Mouse (Mus musculus): ENCODE measurements around the gene Cib4.
A peak's percentile ranks its signal among the peaks of the same experiment; 100 is the strongest.

Gene Cib4

DNA sequence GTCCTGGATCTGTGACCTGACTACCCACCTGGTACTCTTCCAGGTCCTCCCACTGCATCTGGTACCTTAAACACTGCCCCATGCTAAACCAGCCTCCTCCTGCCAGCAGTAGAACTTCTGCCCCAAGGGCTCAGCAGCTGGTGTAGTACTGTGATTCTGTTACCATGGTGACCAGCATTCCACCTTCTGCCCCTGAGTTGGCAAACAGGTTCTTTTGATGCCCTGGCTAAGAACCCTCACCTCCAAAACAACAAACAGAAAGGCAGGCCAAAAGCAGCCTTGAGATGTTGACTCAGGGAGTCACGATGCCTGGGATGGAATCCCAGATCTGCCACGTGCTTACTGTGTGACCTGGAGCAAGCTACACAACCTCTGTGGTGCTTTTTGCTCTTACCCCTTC lies at the start of gene Cib4:
Cib4 (minus strand) TSS at position 139 of the 400 bp plus-strand sequence.
- DNase-seq (ENCODE audit: low spot score), result no peak

DNA sequence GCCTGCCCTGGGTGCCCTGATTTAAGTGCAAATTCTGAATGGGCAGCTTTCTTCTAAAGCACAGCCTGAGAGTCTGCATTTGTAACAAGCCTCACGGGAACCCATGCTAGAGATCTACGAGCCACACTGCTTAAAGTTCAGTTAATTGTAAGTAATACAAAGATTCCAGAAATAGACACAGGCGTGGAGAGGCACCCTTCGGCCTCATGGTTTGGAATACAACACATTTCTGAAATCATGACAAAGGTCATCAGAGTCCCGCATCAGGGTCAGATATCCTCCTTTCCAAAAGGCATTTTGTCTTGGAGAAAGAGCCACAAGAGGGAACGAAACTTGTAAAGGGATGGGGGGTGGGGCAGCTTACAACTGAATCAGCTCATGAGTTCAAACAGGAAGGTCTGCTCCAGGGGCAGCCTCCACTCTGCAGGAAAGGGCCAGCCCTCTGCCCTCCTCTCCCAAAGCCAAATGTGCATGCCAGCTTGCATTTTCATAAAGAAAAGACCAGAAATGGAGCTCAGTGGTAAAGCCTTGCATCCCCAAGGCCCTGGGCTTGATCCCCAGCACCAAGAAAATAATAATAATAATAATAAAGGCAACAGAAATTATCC lies 49.4 kb upstream of the Cib4 start:
- no peak for DNase-seq (ENCODE audit: low spot score)

DNA sequence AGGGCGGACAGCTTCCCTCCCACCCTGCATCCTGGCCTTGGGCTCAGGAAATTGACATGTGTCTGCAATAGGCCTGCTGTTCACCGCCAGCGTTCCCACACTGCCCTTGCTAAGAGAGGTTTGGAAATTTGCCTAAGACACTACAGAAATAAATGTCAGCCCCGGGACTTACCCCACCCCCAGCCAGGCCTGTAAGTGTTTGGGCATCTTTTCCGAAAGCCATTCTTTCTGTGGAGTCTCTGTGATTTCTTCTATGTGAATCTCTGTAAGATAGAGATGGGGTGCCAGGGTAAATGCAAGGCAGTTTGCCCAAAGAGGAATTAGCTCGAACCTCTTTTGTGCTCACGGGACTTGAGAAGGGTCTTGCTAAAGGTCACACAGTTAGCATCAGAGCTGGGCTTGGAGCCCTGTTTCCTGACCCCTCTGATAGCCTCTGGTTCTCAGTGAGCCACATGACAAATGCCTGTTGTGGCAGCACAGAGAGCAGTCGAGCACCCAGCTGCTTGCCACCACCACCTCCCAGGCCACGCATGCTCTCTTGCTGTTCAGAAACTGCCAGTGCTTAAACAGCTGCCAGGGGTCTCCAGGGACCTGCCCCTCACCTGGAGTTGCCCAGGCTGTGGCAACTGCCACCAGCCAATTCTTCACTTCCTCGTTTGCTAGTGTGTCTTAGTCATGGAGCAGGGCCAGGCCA lies 48.3 kb upstream of the Cib4 start:
- DNase-seq (ENCODE audit: low spot score), result no peak

DNA sequence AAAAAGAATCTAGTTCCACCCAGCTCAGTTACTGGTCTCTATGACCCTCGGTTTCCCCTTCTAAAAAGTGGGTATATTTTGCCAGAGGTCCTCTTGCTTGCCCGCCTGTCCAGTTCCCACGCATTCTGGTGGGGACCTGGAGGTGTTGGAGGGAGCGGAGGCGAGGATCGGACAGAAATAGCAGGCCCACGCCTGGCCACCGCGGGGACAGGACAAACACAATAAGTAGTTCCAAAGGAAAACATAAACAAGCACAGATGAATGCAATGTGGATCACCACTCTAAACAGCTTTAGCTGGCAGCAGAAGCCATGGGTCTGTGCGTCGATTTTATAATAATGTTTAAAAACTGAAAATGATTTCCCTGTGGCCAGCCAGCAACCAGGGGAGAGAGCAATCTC lies 47.7 kb upstream of the Cib4 start:
- DNase-seq (ENCODE audit: low spot score), result no peak

DNA sequence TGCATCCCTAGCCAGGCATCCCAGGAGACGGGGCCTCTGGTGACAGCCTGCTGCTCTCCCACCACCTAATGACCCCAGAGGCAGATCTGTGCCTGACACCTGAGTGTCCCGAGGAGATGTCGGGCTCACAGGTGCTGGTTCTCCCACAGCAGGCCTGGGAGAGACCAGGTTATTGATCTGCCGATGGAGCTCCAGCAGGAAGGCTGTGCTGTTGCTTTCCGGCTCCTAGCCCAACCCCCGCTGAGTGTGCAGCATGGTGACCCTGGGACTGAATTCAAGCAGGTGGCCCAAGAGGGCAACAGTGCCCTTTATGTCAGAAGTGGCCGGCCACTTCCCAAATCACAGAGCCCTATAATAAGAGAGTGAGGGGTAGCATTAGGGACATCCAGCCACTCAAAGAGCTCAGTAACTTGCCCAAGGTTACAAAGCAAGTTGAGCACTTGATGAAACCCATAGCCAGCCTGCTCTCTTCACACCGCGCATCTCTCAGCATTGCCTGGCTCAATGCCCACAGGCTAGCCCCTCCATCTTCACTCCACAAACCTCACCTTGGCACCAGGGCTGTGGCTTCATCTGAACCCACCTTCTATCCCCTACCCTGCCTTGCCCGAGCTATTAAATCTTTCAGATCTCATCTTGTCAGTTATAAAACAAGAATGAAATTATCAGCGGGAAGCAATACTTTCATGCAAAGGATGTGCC lies 46.8 kb upstream of the Cib4 start:
- no peak for DNase-seq (ENCODE audit: low spot score)

DNA sequence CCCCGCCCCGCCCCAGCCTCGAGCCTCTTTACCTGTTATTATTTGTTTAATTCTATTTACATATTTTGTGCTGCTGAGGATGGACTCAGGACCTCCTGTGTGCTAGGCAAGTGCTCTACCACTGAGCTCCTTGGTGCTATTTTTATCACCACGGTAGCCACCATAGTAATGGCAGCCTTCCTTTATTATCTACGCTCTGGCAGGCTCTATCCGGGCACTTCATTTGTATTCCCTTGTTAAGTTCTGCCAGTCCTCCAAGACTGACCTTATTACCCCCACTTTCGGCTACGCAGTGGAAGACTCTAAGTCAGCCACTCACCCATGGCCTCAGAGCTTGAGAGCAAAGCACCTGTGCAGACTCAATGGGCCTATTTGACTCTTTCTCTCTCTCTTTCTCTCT lies 46.1 kb upstream of the Cib4 start:
- no peak for DNase-seq (ENCODE audit: low spot score)

DNA sequence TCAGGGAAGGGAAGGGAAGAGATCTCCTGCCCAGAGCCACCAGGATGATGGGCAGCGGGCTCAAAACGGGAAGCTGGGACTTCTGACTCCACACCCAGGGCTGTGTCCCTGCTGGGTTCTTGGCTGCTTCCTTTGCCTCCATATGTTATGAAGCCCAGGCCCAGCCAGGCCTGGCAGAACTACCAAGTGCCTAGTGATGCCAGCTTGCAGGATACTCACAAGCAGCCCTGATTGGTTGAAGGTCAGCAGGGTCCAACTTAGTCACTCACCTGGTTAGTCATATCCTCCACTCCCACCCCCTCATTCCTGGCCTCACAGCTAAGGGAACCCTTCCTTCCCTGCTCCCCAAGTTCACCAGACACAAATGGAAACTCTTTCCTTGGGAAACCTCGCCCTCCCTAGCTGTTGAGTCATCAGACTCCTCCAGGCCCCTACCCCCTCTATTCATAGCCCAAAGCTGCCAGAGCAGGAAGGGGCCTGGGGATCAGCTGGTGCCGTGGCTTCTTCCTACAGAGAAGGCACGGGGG lies 45.6 kb upstream of the Cib4 start:
- no peak for DNase-seq (ENCODE audit: low spot score)

DNA sequence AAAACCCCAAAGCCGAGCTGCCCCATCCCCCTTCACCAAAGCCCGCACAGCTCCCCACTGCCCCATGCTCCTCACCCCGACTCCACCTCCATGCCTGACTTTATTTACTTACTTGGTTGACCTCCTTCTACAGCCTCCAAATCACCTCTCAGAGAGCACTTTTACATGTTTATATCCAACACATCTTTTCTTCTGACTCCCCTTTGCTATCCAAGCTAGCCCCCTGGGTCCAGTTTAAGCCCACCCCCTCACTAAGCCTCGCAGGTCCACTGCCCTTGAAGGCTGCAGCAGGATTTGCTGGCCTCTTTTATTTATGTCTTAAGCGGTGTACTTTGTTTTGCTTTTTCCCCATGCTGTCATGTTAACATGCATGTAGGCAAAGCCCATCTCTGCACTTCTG lies 44.6 kb upstream of the Cib4 start:
- DNase-seq (ENCODE audit: low spot score), result no peak

DNA sequence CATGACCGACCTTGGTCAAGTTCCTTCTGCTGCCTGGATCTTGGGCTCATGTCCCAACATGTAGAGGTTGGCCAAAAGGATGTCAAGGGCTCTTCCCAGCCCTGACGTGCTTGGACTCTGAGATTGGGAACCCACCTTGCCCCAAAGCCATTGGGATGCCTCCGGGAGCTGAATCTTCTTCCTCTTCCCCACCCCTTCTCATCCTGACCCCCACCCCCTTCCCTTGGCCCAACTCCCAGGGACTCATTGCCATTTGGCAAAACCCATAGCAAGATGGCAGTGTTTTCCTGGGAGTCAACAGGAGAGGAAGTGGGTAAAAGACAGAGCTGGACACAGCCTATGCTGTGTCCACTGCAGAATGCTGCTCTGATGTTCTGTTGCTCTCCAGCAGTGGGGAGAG lies 43.9 kb upstream of the Cib4 start:
- no peak for DNase-seq (ENCODE audit: low spot score)

DNA sequence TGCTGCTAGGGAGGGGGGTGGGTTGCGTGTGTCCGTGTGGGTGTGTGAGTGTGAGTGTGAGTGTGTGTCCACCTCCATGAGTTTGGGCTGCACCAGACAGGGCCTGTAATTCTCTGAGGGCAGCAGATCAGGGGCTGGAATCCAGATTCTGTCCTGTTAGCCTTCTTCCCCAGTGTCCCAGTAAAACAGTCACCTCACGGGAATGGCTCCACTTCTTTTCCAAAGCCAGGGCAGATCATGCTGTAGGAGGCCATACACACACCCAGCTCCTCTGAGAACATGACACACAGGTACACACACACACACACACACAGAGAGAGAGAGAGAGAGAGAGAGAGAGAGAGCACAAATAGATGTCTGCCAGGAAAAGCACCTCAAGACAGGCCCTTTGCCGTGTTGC lies 43.4 kb upstream of the Cib4 start:
- DNase-seq (ENCODE audit: low spot score), result no peak

DNA sequence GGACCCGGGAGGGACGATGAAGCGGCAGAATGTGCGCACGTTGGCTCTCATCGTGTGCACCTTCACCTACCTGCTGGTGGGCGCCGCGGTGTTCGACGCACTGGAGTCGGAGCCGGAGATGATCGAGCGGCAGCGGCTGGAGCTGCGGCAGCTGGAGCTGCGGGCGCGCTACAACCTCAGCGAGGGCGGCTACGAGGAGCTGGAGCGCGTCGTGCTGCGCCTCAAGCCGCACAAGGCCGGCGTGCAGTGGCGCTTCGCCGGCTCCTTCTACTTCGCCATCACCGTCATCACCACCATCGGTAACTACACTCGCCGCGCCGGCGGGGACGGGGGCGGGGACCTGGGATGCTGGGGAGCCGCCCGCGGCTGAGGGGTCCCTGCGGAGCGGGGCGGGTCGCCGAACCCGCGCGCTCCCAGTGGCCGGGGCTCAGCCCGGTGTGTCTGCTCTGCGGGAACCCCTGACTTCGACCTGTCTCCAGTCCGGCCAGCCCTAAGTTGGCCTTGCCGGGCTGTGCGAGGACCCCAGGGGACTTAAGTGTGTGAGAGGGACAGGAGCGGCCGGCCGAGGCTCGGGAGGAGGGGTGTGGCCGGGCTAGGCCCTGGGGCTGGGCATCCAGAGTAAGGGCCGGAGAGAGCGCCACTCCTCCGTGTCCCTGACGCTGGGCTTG lies 42.8 kb upstream of the Cib4 start:
- peak; percentile 22 for DNase-seq (ENCODE audit: low spot score)

DNA sequence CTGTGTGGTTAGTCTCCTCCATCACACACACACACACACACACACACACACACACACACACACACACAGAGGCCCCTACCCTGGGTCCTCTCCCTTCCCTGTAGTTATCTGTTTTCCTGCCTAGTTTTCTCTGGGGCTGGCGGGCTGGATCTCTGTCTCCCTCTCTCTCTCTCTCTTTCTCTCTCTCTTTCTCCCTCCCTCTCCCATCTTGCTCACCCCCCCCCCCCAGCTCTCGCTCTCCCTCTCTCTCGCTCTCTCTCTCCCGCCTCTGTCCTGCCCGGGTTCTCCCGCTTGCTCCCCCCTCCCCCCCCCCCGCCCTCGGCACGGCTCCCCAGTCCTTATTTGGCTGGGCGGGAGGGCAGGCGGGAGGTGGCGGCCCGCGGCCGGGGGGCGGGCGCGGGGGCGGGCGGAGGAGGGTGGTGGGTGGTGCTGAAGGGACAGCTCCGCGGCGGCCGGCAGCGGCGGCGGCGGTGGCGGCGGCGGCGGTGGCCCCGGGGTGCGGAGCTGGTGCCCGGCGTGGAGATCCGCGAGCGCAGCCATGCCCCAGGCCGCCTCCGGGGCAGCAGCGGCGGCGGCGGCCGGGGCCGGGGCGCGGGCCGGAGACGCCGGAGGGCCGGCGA lies 42.2 kb upstream of the Cib4 start, which contains the start of gene Kcnk3:
Kcnk3 (plus strand) TSS at position 490 of the 620 bp plus-strand sequence.
- DNase-seq (ENCODE audit: low spot score), result peak; percentile 40

DNA sequence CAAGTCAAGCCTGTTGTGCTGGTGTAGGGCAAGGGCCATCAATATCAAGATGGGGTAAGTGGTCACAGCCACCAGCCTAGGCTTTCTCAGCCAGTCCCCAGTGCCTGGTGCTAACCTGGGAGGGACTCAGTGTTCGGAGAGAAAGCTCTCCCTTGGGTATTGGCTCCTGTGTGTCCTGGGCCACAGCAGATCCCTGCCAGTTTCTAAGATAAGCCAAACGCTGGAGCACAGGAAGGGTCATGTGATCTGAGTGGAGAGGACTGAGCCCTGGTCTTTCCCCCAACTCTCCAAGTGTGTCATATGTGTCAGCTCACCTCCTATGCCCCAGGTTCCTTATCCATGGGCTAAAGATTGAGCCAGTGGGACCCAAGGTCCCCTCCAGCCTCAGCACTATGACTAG lies 41.5 kb upstream of the Cib4 start:
- no peak for DNase-seq (ENCODE audit: low spot score)

DNA sequence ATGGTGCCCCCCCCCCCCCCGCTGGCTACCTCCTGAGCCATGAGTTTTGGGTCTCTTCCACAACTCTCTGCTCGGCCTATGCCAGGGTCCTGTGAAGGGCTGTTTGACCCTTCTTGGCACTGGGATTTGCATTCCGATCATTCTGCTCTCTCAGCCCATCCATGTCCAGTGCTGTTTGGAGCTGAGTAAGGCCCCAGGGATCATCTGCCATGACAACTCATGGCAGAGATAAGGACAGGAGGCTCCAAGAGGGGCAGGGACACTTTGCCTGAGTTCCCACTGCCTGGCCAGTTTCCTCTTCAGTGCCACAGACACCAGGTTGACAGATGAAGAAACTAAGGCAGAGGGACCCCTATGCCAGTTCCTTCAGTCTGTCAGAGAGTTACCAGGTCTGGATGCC lies 41.0 kb upstream of the Cib4 start:
- no peak for DNase-seq (ENCODE audit: low spot score)

DNA sequence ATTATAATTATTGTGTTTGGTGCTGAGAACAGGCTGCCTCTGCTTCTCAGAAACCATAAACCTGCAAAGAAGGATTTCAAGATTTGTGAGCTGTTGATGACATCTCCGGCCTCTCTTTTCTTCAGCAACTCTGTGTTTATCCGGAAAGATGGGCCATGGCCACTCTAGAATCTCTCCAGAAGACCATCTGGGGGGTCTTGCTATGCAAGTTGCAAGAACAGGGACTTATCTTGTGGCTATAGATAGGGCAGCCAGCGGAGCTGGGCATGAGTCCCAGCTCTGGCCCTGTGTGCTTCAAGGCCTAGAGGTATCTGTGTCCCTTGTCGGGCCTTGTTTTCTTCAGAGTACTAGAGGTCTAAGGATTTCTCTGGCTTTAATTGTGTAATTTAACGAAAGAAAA lies 36.4 kb upstream of the Cib4 start:
- no peak for DNase-seq (ENCODE audit: low spot score)

DNA sequence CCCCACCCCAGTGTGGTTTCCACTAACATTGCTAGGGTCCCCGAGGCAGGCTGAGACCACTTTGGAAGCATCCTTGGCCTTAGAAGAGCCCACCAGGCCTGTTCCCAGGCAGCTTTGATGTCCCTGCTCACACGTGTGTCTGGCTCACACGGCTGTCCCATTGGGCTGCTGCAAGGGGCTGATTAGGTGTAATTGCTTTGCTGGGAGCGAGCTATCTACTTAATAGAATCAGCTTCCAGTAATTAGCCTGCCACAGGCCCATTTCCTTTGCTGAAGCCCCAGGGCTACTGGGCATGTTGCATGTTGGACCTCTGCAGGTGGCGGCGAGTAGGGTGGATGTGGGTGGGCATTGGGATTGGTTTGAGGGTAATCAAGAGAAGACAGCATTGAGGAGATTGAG lies 35.1 kb upstream of the Cib4 start:
- no peak for DNase-seq (ENCODE audit: low spot score)

DNA sequence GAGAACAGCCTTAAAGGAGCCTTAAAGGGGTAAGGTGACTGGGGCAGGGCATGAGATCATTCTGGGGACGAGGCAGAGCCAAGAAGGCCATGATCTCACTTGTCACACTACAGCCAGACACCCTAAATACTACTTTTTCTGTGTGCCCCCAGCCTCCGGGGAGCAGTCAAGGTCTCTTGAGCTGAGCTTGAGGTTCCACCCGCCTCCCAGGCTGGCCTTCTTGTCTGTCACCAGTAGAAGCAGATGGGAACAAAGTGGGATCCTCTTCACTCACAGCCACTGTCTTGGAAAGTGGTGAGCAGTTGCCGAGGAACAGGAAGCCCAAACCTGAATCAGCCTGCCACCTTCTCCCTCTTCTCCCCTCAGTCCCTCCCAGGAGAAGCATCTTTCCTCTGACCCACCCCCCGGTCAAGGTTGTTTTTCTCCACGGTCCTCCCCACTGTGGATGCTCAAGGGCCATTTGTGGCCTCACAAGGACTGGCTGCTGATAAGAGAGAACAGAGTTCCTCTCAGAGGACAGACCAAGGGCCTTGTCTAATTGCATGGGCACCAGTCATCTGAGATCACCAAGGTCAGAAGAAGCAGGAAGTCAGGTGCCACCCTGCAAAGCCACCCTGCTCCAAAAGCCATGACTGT lies 32.9 kb upstream of the Cib4 start:
- no peak for DNase-seq (ENCODE audit: low spot score)

DNA sequence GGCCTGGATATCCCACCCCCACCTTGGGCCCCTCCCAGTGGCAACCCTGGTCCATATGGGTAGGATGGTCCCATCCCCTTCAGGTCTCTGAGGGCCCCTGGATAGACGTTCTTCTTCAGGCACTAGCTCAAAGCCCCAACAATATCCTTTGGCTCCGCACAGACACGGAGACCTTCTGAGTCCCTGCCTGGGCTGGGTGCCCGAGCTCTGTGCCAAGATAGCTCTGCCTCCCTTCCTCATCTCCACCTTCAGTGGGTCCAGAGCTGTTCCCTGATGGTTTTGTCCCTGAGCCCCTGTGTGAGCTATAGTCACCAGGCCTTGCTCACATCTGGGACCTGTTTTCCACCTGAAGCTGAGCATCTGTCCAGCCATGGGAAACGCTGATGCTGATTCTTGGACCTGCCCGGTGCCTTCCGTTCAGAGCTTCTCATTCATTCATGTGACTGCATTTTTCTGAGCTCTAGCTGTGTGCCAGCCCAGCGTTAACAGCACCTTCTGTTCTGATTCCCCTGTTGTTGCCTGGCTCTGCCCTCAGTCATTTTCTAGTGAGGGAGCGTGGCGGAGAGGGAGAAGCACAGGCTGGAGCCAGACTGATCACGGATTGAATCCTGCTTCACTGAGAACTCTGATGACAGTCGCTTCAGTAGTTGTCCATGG lies 32.1 kb upstream of the Cib4 start:
- DNase-seq (ENCODE audit: low spot score), result no peak

DNA sequence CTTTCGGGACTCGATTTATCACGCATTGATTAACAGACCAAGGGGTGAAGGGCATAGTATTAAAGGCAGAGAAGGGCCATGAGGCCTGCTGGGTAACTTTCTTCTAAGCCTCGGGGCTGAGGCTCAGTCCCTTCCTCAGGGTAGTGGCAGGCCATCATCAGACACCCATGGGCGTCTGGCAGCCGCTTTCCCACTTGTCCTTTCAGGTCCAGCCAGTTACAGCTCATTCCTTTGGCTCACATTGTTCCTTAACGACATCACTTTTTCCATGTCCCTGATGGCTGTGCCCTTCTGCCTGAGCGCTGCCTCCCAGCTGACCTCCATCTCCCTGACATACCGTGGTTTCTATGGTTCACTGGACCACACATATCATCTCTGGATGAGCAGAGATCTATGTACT lies 31.6 kb upstream of the Cib4 start:
- no peak for DNase-seq (ENCODE audit: low spot score)

DNA sequence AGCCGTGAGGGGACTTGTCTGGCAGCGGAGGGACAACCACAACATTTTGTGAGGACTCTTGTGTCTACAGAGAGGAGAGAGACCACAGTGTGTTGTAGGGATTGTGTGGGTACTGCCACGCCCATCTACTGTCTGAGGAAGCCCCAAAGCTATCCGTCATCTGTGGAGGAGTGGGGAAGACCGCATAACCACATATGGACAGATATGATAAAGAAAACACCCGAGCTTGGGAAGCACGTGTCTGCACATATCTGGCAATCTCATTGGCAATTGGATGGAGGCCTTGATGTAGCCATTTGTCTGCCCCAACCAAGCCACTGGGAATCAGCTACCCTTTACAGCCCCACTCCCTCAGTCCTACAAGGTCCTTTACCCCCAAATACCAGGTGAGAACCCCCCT lies 30.6 kb upstream of the Cib4 start:
- DNase-seq (ENCODE audit: low spot score), result no peak

DNA sequence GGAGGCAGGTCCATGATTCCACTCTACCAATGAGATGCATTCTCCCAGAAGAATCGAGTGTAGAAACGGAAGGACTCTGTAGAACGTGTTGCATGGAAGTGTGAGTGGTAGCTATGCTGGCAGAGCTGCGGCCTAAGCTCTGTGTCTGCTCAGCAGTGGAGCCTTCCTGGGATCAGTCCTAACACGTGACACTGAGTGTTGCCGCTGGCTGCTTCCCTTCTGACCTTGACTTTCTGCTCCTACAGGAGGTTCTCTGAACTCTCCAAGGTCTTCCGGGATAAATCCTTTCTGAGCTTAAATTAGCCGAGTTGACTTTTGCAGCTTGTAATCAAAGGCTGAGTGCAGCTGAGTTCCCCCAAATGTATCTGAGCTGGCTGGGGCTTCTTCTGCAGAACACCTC lies 28.7 kb upstream of the Cib4 start:
- peak; percentile 38 for DNase-seq (ENCODE audit: low spot score)
